Mouse (Mus musculus): ENCODE data around the gene Pde6g. TPM values are rescaled to one million over a fixed set of nuclear protein-coding genes. Genes with fewer than 3 reads are reported as not detected.
A peak's percentile ranks its signal among the peaks of the same experiment; 100 is the strongest.

Gene Pde6g
- total RNA-seq (2021): under 1 TPM; 0.24 to 0.34 TPM

DNA sequence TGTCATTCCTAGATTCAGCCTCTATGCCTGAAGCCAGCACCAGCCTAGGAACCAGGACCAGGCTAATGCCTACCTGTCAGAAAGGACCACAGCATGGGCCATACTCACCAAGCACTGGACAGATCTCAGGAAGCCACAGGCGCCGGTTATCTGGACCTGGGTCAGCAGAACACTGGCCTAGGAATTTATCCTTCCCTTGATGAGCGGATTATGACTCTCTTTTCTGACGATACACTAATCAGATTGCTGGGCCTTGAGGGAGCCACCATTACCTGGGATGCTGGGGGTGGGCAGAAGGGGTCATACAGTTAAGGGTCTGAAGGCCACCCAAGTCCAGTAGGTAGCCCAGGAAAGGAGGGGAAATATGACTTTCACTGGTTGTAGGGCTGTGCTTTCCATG lies at the start of gene Pde6g:
Gene Pde6g (minus strand): TSS at position 195 of the 400 bp plus-strand sequence.
- intact Hi-C loops (cut with DNase I): no loop called here
- no peak for DNase-seq (ENCODE audit: extremely low spot score in 1 of 2, low spot score in 2 of 2)

DNA sequence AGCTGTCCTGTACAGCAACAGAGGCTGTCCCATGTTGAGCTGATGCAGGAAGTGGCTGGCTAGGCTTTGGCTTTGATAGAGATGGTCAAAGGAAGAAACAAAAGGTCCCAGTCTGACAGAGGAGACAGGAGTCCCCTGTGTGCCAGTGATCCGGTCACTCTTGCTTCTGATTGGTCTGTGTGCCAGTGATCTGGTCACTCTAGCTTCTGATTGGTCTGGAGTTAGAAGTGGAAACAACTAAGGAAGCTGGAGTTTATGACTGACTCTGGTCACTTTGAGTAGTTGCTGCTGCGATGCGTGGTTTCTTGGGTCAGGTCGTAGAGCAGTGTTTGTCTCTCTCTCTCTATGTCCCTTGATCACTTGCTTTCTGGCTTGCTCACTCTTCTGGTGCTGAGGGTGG lies 48.4 kb upstream of the Pde6g start:
- intact Hi-C loops (cut with DNase I): no loop called here
- DNase-seq (ENCODE audit: extremely low spot score in 1 of 2, low spot score in 2 of 2): no peak

DNA sequence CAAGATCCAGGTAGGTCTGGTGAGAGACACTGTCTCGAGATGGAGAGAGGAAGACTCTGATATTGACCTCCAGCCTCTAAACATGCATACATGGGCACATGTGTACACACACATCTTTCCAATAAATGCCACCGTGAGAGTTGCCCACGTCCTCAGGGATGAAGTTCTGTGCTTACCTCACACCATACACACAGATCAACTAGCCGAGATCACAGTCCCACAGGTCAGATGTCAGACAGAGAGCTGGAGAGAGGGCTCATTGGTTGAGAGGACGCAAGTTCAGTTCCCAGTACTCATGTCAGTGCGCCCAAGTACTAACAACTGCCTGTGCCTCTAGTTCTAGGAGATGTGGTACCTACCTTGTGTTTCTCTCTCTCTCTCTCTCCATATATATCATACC lies 47.7 kb upstream of the Pde6g start:
- intact Hi-C loops (cut with DNase I): no loop called here

DNA sequence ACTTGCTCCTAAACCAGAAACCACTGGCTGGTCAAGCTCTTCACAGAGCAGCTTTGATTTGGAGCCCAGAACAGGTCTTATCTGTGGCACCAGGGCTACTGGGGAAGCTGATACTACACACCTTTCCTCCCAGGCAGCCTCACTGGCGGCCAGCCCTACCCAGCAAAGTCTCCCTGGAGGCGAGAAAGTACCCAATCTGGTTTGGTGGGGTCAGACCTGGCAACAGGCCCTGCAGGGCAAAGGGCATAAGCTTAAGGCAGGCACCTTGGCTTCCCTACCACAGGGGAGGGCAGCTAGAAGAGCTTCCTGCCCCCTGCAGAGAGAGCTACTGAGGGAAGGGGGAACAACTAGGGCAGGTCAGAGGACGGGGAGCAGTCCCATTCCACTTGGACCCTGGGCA lies 47.1 kb upstream of the Pde6g start:
- no peak for DNase-seq (ENCODE audit: extremely low spot score in 1 of 2, low spot score in 2 of 2)
- intact Hi-C loops (cut with DNase I): no loop called here

More for the DNA sequence above, 47.7 kb upstream of the Pde6g start:
- no peak for DNase-seq (ENCODE audit: extremely low spot score in 1 of 2, low spot score in 2 of 2)

DNA sequence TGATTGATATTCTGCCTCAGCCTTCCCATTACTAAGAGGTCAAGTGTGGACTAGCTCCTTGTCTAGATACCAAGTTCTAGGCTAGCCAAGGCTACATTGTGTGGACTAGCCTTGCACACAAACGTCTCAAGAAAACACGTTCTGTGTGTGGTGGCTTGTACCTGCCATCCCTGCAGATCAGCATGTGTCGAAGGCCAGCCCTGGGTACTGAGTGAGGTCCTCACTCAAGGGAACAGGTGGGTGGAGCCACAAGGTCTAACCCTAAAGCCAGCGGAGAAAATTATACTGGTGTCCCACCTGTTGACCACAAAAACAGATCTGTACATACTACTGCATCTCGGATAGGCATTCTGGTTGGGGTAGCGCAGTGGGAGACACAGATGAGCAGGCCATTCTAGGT lies 46.6 kb upstream of the Pde6g start:
- no peak for DNase-seq (ENCODE audit: extremely low spot score in 1 of 2, low spot score in 2 of 2)
- intact Hi-C loops (cut with DNase I): no loop called here

DNA sequence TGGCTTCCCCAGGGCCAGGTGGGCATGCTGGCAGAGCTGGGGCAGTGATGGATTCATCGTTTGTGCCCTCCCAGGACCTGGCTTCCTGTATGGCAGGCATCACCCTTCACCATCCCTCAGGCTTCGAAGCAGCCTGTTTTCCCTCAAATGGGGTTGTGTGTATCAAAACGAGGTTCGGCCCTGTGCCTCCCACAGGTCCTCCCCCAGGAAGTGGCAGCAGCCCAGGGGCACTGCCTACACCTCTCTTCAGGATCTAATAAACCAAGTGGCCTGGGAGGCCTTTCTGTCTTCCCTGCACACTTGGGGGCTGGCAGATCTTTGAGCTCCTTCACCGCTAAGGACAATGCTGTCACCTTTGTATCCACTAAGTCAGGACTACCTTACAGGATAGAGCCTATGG lies 45.6 kb upstream of the Pde6g start:
- intact Hi-C loops (cut with DNase I): no loop called here
- DNase-seq (ENCODE audit: extremely low spot score in 1 of 2, low spot score in 2 of 2): no peak

DNA sequence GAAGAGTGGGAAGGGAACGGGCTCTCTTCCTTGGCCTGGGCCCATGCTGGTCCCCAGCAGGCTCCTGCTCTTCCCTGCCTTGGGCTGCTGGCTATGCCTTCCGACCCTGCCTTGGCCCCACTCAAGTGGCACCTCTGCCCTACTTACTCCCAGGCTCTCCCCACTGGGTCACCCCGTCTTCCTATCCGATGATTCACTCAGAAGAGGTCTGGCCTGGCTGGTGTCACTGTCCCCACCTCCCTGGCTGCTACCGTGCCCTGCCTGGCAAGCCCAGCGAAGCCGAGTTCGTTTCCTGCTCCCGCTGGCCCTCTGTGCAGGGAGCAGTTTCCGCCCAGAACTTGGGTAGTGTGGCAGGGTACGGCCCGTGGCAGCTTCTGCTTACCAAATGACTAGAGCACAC lies 44.9 kb upstream of the Pde6g start:
- intact Hi-C loops (cut with DNase I): no loop called here
- no peak for DNase-seq (ENCODE audit: extremely low spot score in 1 of 2, low spot score in 2 of 2)

DNA sequence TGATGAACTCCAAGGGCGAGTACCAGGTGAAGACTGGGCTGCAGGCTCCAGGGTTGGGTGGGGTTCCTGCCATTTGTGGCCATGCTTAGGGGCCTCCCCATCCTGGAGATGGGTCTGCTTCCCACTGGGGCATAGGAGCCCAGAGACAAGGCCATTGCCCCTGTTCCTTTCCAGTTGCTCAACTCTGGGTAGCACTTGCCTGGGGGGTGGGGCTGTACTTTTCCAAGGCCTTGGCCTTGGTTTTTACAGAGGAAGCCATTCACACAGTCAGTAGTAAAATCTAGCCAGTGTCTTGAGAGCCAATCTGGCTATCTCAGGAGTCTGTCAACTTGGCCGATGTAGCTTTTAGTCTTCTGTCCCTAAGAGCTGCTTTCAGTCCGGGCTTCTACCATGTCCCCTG lies 44.1 kb upstream of the Pde6g start:
- DNase-seq (ENCODE audit: extremely low spot score in 1 of 2, low spot score in 2 of 2): no peak
- intact Hi-C loops (cut with DNase I): no loop called here

DNA sequence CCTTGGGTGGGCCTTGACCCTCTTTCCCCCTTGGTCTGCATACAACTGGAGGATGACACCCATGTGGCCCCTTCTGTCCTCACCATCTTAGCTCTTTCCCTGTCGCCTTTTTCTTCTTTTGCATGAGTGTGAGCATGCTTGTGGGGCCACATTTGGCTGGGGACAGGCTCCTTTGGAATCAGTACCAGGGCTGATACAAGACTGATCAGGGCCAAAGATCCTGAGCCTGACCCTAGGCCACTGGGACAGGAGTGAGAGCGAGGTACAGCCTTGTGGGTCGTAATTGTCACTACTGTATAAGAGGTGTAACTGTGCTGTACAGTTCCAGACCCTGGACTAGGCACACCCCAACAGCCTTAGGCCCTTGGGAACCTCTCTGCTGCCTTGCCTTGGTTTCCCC lies 40.6 kb upstream of the Pde6g start:
- DNase-seq (ENCODE audit: extremely low spot score in 1 of 2, low spot score in 2 of 2): no peak
- intact Hi-C loops (cut with DNase I): no loop called here

DNA sequence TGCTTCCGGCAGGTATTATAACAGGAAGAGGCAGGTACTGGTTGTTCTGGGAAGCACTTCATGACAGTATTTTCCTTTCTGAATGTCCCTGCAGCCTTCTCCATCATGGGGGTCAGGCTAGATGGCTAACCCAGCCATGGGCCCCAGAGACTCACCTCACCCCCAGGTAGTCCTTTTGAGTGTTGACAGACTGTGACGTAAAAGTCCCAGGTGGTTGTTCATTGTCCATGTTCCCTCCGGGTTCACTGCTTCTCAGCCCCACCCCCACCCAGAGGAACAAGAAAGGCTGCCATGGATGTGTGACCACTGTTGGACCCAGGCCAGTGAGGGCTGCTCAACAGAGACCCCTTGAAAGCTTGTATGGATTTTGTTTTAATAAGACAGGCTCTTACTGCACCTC lies 40.1 kb upstream of the Pde6g start:
- no peak for DNase-seq (ENCODE audit: extremely low spot score in 1 of 2, low spot score in 2 of 2)
- intact Hi-C loops (cut with DNase I): no loop called here

DNA sequence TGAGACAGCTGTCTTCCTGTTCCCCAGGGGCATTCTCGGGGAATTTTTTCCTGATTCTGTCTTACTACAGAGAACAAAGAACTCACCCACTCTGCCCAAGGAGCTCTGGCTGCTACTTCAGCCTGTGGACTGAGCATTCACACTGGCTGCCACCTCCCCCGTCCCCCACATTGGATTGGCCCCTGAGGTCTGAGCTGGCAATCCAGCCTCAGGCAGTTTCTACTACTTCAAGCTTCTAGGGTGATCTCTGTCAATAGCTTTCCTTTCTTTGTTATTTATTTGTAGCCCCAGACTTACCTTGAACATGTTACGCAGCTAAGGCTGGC lies 39.5 kb upstream of the Pde6g start:
- no peak for DNase-seq (ENCODE audit: extremely low spot score in 1 of 2, low spot score in 2 of 2)
- intact Hi-C loops (cut with DNase I): no loop called here

DNA sequence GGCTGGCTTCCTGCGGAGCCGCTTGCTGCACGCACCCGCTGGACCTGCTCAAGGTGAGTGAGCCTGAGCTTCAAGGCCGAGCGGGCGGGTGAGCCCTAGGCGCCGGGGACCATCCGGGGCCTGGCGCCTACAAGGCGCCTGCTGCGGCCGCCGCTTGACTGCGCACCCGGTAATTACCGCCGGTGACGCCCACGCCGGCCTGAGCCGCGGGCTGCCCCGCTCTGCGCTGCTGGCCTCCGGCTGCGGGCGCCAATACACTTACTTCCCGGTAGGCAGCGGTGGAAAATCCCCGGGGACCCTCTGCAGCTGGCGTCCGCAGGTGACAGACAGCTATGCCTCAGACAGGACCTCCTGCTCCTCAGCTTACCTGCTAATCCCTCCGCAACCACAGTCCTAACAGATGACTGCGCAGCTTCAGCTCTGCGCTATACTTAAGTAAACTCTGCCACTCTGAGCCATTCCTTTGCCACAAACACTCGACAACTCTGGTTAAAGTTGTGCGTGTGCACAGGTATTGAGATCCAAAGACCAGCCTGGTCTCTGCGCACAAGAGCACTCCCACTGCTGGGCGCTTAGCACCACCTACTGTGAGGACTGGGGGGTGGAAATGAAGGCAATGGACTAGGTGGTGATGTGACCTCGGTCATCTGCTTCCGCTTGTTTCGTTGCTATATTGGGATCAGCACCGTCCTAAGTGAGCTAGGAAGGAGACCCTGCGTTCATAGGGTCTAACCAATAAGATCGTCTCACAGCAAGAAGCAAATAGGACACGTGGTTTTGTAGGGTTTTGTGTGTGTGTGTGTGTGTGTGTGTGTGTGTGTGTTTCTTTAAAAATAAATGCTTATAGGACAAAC lies 39.0 kb upstream of the Pde6g start:
- DNase-seq (ENCODE audit: extremely low spot score in 1 of 2, low spot score in 2 of 2): no peak
- intact Hi-C loops (cut with DNase I): no loop called here

DNA sequence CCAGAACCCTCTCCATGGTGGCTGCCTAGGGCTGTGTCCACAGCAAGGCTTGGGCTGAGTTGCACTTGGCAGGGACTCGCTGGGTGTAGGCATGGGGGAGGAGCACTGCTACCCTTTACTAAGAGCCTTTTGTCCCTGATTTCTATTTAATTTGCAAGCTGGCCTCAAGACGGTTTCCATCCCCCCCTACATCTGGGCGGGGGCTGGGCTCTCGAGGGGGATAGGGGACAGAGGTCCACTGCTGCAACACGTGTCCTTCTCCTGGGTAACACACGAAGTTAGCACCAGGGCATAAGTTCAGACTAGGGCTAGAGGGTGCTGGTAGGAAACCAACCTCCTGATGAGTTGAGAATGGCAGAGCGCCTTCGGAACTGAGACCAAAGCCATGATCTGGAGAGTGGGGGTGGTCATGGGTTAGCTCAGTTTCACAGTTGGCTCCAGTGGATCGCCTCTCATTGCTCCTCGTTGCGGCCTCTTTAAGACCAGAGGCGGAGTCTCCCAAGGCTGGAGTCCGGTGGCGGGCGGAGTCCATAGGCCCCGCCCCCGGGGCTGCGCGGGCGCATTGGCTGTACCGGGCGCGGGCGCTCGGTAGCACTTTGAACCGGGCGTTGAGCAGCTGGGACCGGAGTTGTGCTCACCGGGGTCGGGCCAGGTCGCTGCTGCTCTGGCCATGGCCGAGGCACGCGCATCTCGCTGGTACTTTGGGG lies 38.2 kb upstream of the Pde6g start, which contains the start of gene Slc25a10:
Gene Slc25a10 (plus strand): TSS at position 524 of the 707 bp plus-strand sequence.
- DNase-seq (ENCODE audit: extremely low spot score in 1 of 2, low spot score in 2 of 2): peak; percentile 79 to 93
- intact Hi-C loops (cut with DNase I): no loop called here

DNA sequence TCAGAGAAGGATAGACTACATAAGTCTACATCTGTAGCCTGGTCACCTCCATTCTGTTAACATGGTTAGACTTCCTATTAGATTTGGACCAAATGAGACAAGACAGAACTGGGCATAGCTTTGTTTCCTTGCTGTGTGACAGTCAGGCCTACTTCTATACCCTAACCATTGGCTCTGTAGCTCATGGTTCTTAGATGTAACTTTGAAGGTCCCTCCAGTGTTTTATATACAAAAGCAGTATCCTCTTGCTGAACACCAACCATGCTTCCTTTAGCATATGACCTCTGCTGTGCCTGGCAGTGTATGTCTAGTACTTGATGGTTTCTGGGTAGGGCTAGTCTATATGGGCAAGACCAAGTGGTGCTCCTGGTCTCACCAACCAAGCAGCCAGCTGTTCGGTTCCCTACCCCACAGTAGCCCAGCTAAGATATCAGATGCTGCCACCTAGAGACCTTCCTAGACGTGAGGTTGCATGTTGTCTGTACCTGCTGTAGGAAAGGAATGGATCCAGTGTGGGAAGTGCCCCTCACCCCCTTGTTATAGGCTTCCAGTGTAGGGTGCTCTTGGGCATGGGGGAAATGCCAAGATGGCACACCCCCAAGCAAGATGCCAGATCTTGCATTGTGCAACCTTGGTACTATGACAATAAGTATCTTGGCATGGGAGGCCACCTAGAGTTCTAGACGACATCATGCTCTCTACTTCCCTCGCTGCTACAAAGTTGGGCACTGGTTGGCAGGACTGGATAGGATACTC lies 37.2 kb upstream of the Pde6g start:
- DNase-seq (ENCODE audit: extremely low spot score in 1 of 2, low spot score in 2 of 2): no peak
- intact Hi-C loops (cut with DNase I): no loop called here

DNA sequence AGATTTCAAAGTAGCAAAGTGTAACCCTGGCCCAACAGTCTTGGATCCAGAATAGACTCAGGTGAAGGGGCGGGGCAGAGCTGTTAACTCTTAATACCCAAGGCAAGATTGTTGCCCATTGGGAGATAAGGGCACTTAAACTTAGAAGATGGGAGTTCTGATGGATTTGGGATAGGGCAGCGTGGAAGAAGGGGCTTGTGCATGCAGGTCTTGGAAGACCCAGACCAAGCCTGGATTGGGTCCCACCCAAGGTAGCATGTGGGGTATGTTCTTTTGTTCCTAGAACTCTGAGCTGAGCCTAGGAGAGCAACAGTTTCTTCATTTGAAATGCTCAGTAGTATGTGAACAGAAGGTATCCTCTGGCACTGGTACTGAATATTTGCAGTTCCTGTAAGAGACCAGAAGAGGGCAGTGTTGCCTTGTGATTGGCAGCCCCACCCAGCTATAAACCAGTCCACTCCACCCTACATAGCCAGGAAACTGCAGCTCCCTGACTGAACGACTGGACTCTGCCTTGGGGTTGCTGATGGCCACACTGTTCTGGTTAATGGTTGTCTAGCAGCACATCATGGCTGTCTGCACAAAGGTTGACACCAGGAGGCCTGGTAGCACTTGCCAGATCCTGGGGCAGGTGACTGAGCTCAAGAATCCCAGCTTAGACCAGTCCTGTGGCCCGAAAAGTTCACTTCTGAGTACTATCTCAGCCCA lies 35.9 kb upstream of the Pde6g start:
- intact Hi-C loops (cut with DNase I): no loop called here
- peak in 1 of 2 experiments; percentile 73 for DNase-seq (ENCODE audit: extremely low spot score in 1 of 2, low spot score in 2 of 2)

DNA sequence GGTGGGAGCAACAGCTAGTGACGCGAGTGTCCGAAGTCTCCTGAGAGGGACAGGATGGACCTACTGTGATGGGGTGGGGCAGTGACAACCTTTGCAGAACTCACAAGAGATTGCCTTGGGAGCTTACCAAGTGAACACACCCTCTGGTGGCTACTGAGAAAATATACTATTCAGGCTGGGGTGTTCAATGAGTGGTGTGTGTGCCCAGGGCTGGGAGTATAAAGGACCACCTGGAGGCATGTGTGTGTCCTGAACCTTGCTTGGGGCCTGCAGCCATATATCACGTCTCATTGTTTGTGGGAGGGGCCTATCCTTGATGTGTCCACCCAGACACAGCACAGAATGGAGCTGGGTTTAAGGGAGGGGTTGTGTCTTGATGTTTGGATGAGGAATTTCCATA lies 35.2 kb upstream of the Pde6g start:
- DNase-seq (ENCODE audit: extremely low spot score in 1 of 2, low spot score in 2 of 2): no peak
- intact Hi-C loops (cut with DNase I): no loop called here

DNA sequence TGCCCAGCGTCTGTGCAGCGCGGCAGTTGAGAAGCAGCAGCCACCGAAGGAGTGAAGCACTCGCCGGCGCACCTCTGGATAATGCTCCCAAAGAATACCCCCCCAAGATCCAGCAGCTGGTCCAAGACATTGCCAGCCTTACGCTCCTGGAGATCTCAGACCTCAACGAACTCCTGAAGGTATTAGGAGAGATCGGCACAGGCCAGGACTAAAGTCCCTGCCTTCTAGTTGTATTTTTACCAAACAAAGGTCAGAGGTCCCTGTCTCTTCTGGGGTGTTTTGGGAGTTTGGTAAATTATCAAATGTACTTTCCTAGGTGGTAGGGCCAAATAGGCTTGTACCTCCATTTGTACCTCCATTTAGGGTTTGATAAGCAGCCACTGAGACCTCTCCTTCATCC lies 32.0 kb upstream of the Pde6g start:
- intact Hi-C loops (cut with DNase I): no loop called here
- DNase-seq (ENCODE audit: extremely low spot score in 1 of 2, low spot score in 2 of 2): no peak

DNA sequence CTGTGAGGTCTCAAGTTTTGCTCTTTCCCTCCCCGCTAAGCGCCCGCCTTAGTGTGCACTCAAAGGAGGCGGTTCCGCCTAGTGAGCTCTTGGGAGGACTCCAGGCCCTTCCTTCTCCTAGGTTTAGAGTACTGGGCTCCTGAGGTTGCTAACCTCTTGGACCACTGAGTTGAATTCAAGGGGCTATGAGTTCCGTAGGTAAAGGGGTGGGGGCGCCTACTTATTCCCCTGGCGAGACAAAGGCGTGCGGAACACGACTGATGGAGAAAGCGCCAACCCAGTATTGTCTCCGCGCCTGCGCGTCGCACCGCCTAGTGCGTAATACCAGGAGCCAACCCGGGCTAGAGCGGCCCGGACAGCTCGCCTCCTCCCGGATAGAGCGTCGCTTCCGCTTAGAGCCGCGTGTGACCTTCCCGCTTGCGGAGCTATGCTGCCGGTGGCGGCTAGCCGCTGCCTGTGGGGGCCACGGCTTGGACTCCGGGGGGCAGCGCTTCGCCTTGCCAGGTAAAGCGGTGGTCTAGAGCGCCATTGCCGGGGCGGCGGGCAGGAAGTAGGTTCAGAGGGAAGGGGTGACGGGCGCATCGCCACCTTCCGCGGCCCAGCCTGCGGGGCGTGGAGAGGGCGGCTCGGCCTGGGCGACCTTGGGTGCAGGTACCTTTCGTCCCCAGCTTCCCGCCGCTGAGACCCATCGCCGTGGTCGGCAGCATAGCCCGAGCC lies 31.1 kb upstream of the Pde6g start, which contains the start of gene Mrpl12:
Gene Mrpl12 (plus strand): TSS at position 349 of the 717 bp plus-strand sequence.
- peak; percentile 86 to 93 for DNase-seq (ENCODE audit: extremely low spot score in 1 of 2, low spot score in 2 of 2)
- intact Hi-C loops (cut with DNase I): no loop called here
